Mouse (Mus musculus): Measurements from ENCODE around the gene Mybph. TPM values are rescaled to one million over a fixed set of nuclear protein-coding genes. Genes with fewer than 3 reads are reported as not detected.

Gene Mybph
- polyA plus RNA-seq, 1 experiment from 2014 or later, result 0.54 TPM

DNA sequence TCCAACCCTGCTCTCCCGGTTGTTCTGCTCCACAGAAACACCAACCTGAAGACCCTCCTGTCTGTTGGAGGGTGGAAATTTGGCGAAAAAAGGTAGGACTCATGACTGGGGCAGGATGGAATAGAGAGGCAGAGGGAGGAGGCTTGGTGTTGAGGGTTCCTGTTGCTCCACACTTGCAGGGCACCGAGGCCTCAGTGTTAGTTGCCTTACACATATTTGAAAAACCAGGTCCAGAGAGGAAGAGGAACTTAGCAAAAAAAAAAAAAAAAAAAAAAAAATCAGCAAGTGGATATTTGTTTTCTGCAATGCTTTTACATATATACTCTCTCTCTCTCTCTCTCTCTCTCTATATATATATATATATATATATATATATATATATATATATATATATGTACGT lies 9.2 kb upstream of the Mybph start:
- no peak for ATAC-seq (ENCODE audit: insufficient number of reproducible peaks, low FRiP score)
- Histone ChIP-seq H3K9ac (no peak overlapping the region), H3K27me3 (replicated peaks) (peaks cover 8% of the 10 kb centered on the region; the same call in 1 of the 2 replicates), H3K9me3 (replicated peaks) (no peaks in the 10 kb centered on the region), H3K36me3 (no peaks in the 10 kb centered on the region), H3K4me3 (no peak overlapping the region), H3K4me2 (no peak overlapping the region), H3K4me1 (replicated peaks) (peaks cover 13% of the 10 kb centered on the region), H3K27ac (ENCODE audit: poor library complexity, severe bottlenecking) (no peak overlapping the region)
- WGBS, result 74% methylated on average over 4 of the region's 4 CpGs

DNA sequence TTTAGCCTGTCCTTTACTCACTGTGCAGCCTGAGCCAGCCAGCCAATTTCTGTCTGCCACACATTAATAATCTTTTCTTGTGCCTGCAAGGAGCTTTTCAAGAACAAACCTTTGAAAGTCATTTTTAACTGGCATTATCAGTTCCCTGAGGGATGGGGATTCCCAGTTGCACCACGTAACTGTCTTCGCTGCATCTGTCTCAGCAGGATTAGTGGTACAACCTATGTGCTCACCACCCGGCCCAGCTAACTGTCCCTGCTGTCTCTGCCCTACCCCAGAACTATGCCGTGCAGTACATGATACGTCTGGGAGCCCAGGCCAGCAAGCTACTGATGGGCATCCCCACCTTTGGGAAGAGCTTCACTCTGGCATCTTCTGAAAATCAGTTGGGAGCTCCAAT lies 5.0 kb upstream of the Mybph start:
- Histone ChIP-seq H3K9ac (no peak overlapping the region), H3K4me1 (replicated peaks) (peaks cover 12% of the 10 kb centered on the region), H3K4me3 (no peak overlapping the region), H3K4me2 (no peak overlapping the region), H3K27me3 (replicated peaks) (peaks cover 22% of the 10 kb centered on the region), H3K27ac (ENCODE audit: poor library complexity, severe bottlenecking) (no peak overlapping the region), H3K9me3 (replicated peaks) (no peaks in the 10 kb centered on the region), H3K36me3 (no peaks in the 10 kb centered on the region)
- ATAC-seq (ENCODE audit: insufficient number of reproducible peaks, low FRiP score), result no peak
- 79% methylated on average over 5 of the region's 5 CpGs for WGBS

- no peak overlapping the region; the same call in 1 of the 2 replicates for H3K4me2 ChIP-seq
- 23% methylated on average over 12 of the region's 12 CpGs for WGBS
- no peaks in the 10 kb centered on the region for H3K9me3 ChIP-seq (replicated peaks)
- no peak overlapping the region for H3K27ac ChIP-seq (ENCODE audit: poor library complexity, severe bottlenecking)
- no peak overlapping the region for H3K4me3 ChIP-seq
- H3K4me1 ChIP-seq (replicated peaks), result peaks cover 21% of the 10 kb centered on the region
- no peak overlapping the region for H3K9ac ChIP-seq
- H3K36me3 ChIP-seq, result no peaks in the 10 kb centered on the region
- H3K27me3 ChIP-seq (replicated peaks), result peaks cover 19% of the 10 kb centered on the region; the same call in 1 of the 2 replicates
- no peak for ATAC-seq (ENCODE audit: insufficient number of reproducible peaks, low FRiP score)
Observed at GRCm38 (mm10) chr1:134188989-134189729, 4.1 kb upstream of the Mybph start.

GRCm38 (mm10) chr1:134191192-134191591 lies 2.1 kb upstream of the Mybph start:
- 78% methylated on average over 5 of the region's 5 CpGs for WGBS
- Histone ChIP-seq H3K9me3 (replicated peaks) (no peaks in the 10 kb centered on the region), H3K36me3 (no peaks in the 10 kb centered on the region), H3K9ac (no peak overlapping the region), H3K27me3 (replicated peaks) (peaks cover 19% of the 10 kb centered on the region; the same call in 1 of the 2 replicates), H3K4me3 (no peak overlapping the region), H3K27ac (ENCODE audit: poor library complexity, severe bottlenecking) (no peak overlapping the region), H3K4me1 (replicated peaks) (peaks cover 41% of the 10 kb centered on the region), H3K4me2 (no peak overlapping the region)
- ATAC-seq (ENCODE audit: insufficient number of reproducible peaks, low FRiP score), result no peak

DNA sequence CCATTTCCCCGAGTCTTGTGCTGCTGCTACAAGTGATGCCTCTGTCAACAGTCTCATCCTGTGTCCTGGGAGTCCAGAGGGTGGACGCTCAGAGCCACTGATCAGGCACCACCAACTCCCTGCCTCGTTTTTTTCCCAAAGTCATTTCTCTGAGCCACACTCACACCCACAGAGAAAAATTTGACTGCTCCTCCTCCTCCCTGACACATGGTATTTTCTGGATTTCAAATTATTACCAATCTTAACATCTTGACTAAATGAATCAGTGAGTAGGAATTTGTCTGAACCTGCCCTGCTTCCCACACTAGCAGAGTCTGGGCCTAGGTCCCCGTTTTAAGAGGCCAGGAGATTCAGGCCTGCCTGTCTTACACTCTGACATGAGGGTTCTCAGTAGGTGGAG lies 1.2 kb upstream of the Mybph start:
- H3K4me1 ChIP-seq (replicated peaks), result peaks cover 45% of the 10 kb centered on the region
- peaks cover 19% of the 10 kb centered on the region; the same call in 1 of the 2 replicates for H3K27me3 ChIP-seq (replicated peaks)
- no peak overlapping the region for H3K4me2 ChIP-seq
- no peaks in the 10 kb centered on the region for H3K36me3 ChIP-seq
- no peak overlapping the region for H3K27ac ChIP-seq (ENCODE audit: poor library complexity, severe bottlenecking)
- no peak overlapping the region for H3K9ac ChIP-seq
- 34% methylated on average over 4 of the region's 4 CpGs for WGBS
- no peak for ATAC-seq (ENCODE audit: insufficient number of reproducible peaks, low FRiP score)
- H3K4me3 ChIP-seq, result no peak overlapping the region
- no peaks in the 10 kb centered on the region for H3K9me3 ChIP-seq (replicated peaks)

DNA sequence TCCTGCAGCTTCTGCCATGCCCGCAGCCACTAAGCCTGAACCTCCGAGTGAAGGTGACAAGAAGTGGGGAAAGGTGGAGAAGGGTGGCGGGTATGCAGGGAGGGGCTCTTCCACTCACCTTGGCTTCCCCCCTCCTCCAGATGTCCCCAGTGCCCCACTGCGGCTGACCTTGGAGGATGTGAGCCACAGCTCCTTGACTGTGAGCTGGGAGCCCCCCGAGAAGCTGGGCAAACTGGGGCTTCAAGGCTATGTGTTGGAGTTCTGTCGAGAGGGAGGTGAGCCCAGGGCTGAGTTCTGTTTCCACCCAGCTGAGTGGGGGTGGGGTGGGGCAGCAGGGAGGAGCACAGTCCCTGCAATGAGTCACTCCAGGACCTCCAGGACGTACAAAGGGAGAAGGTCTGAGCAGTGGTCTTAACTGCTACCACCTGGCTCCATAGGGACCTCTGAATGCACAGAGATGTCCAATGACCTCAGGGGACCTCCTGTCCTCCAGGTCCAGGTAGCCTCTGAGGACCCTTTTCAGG lies 488 bp downstream of the Mybph start:
- Histone ChIP-seq H3K9me3 (replicated peaks) (no peaks in the 10 kb centered on the region), H3K4me3 (no peak overlapping the region), H3K36me3 (no peaks in the 10 kb centered on the region), H3K4me2 (no peak overlapping the region), H3K9ac (0 out of 2 replicates have a peak overlapping the region, but pooled peaks have one; percentile 16), H3K27ac (ENCODE audit: poor library complexity, severe bottlenecking) (no peak overlapping the region; the same call in 1 of the 2 replicates), H3K27me3 (replicated peaks) (peaks cover 19% of the 10 kb centered on the region; the same call in 1 of the 2 replicates), H3K4me1 (replicated peaks) (peaks cover 45% of the 10 kb centered on the region)
- ATAC-seq (ENCODE audit: insufficient number of reproducible peaks, low FRiP score), result no peak
- WGBS, result 56% methylated on average over 7 of the region's 7 CpGs

DNA sequence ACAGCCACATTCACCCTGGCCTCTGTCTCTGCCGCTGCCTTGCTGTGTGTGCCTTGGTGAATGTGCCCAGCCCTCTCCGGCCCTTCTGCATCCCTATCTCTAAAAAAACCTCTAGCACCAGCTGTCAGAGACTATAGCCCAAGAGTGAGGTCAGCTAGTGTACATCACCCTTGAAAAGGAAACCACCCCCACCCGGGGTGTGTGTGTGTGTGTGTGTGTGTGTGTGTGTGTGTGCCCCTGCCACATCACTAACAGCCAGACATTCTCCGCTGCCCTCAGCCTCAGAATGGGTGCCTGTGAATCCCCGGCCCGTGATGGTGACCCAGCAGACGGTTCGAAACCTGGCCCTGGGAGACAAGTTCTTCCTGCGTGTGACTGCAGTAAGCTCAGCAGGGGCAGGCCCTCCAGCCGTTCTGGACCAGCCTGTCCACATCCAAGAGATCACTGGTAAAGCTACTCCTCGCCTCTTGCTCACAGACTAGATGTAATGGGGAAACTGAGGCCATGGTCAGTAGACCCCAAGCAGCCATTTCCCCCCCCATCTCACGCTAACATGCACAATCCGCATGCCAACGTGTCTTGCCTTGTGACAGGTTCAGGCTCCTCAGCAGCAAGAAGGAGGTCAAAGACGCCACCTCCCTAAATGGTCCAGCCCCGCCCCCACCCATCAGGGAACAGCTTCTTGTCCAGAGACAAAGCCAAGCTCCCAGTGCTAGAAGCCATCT lies 1.2 kb downstream of the Mybph start:
- 55% methylated on average over 16 of the region's 16 CpGs for WGBS

GRCm38 (mm10) chr1:134195117-134195516 lies 1.9 kb downstream of the Mybph start:
- Histone ChIP-seq H3K9ac (no peak overlapping the region), H3K4me2 (peak overlapping the region; percentile 25; the same call in 1 of the 2 replicates), H3K4me1 (replicated peaks) (peaks cover 39% of the 10 kb centered on the region), H3K4me3 (no peak overlapping the region), H3K27ac (ENCODE audit: poor library complexity, severe bottlenecking) (peak overlapping the region; percentile 76), H3K9me3 (replicated peaks) (no peaks in the 10 kb centered on the region), H3K27me3 (replicated peaks) (peaks cover 11% of the 10 kb centered on the region; the same call in 1 of the 2 replicates), H3K36me3 (no peaks in the 10 kb centered on the region)
- 30% methylated on average over 2 of the region's 2 CpGs for WGBS
- ATAC-seq (ENCODE audit: insufficient number of reproducible peaks, low FRiP score), result peak; percentile 10; the same call in 1 of the 2 replicates

More for the DNA sequence above, 1.2 kb downstream of the Mybph start:
- Histone ChIP-seq H3K4me3 (no peak overlapping the region), H3K27ac (ENCODE audit: poor library complexity, severe bottlenecking) (peak overlapping the region; percentile 76; the same call in 1 of the 2 replicates), H3K9ac (no peak overlapping the region), H3K27me3 (replicated peaks) (peaks cover 16% of the 10 kb centered on the region; the same call in 1 of the 2 replicates), H3K4me2 (no peak overlapping the region), H3K9me3 (replicated peaks) (no peaks in the 10 kb centered on the region), H3K4me1 (replicated peaks) (peaks cover 40% of the 10 kb centered on the region), H3K36me3 (no peaks in the 10 kb centered on the region)
- no peak for ATAC-seq (ENCODE audit: insufficient number of reproducible peaks, low FRiP score)

- ATAC-seq (ENCODE audit: insufficient number of reproducible peaks, low FRiP score), result peak; percentile 44
- Histone ChIP-seq H3K9me3 (replicated peaks) (no peaks in the 10 kb centered on the region), H3K4me2 (peak overlapping the region; percentile 25), H3K4me1 (replicated peaks) (peaks cover 39% of the 10 kb centered on the region), H3K27ac (ENCODE audit: poor library complexity, severe bottlenecking) (peak overlapping the region; percentile 76), H3K4me3 (no peak overlapping the region), H3K36me3 (no peaks in the 10 kb centered on the region), H3K27me3 (replicated peaks) (peaks cover 10% of the 10 kb centered on the region; the same call in 1 of the 2 replicates), H3K9ac (no peak overlapping the region; the same call in 1 of the 2 replicates)
- 2% methylated on average over 3 of the region's 3 CpGs for WGBS
Observed at GRCm38 (mm10) chr1:134195571-134195970, 2.3 kb downstream of the Mybph start.

- H3K4me2 ChIP-seq, result peak overlapping the region; percentile 25
- H3K27ac ChIP-seq (ENCODE audit: poor library complexity, severe bottlenecking), result peak overlapping the region; percentile 76
- no peaks in the 10 kb centered on the region for H3K9me3 ChIP-seq (replicated peaks)
- no peak overlapping the region for H3K4me3 ChIP-seq
- peaks cover 10% of the 10 kb centered on the region; the same call in 1 of the 2 replicates for H3K27me3 ChIP-seq (replicated peaks)
- H3K4me1 ChIP-seq (replicated peaks), result peaks cover 39% of the 10 kb centered on the region
- no peaks in the 10 kb centered on the region for H3K36me3 ChIP-seq
- 36% methylated on average over 4 of the region's 4 CpGs for WGBS
- ATAC-seq (ENCODE audit: insufficient number of reproducible peaks, low FRiP score), result peak; percentile 33
- H3K9ac ChIP-seq, result no peak overlapping the region; the same call in 1 of the 2 replicates
Observed at GRCm38 (mm10) chr1:134195979-134196378, 2.7 kb downstream of the Mybph start.

DNA sequence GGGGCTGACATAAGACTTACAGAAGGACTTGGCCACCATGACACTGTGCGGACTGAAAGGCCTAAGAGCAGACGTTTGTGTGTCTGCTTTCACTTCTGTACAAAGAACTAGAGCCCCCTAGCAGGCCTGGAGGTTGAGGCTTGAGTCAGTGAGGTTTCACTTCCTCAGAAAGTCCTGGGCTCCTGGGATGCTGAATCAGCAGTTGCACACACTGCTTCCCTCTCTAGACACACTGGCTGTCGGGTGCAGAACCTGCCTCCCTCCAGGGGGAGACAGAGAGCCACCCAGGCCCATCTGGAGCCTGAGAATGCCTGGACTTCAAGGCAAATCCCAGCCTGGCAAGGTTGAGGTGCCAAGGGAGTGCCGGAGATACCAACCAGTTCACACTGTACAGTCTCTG lies 3.1 kb downstream of the Mybph start:
- no peak for ATAC-seq (ENCODE audit: insufficient number of reproducible peaks, low FRiP score)
- H3K9me3 ChIP-seq (replicated peaks), result no peaks in the 10 kb centered on the region
- H3K4me2 ChIP-seq, result peak overlapping the region; percentile 25; the same call in 1 of the 2 replicates
- no peaks in the 10 kb centered on the region for H3K36me3 ChIP-seq
- peaks cover 39% of the 10 kb centered on the region for H3K4me1 ChIP-seq (replicated peaks)
- H3K27ac ChIP-seq (ENCODE audit: poor library complexity, severe bottlenecking), result peak overlapping the region; percentile 76; the same call in 1 of the 2 replicates
- WGBS, result 63% methylated on average over 4 of the region's 4 CpGs
- peaks cover 10% of the 10 kb centered on the region; the same call in 1 of the 2 replicates for H3K27me3 ChIP-seq (replicated peaks)
- no peak overlapping the region for H3K9ac ChIP-seq
- no peak overlapping the region for H3K4me3 ChIP-seq

Measured in heart, embryonic 12.5 days (tissue).